Mouse (Mus musculus): ENCODE data around the gene Popdc2. TPM values are rescaled to one million over a fixed set of nuclear protein-coding genes. Genes with fewer than 3 reads are reported as not detected.
A peak's percentile ranks its signal among the peaks of the same experiment; 100 is the strongest.

Popdc2 gene
- total RNA-seq, 2 experiments from 2014 or later, result 0.80 to 4.6 TPM

- peak in 1 of 2 experiments; percentile 34 for DNase-seq (ENCODE audit: low spot score in 2 of 2)
These were observed 14.3 kb downstream of the Popdc2 start for GRCm38 (mm10) chr16:38376163-38376840.

DNA sequence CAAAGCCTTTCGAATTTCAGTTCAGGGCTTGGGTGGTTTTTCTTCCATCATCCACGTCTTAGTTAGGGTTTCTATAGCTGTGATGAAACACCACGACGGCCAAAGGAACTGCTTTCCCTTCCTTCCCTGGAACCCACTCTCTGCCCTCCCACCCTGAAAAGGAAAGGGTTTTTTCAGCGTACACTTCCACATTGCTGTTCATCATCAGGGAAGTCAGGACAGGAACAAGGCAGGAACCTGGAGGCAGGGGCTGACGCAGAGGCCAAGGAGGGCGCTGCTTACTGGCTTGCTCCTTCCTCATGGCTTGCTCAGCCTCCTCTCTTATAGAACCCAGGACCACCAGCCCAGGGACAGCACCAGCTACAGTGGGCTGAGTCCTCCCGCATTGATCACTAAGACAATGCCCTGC lies 14.8 kb downstream of the Popdc2 start:
- no peak for DNase-seq (ENCODE audit: low spot score in 2 of 2)

- DNase-seq (ENCODE audit: low spot score in 2 of 2), result no peak
These were observed 15.5 kb downstream of the Popdc2 start for GRCm38 (mm10) chr16:38377546-38377945.

DNA sequence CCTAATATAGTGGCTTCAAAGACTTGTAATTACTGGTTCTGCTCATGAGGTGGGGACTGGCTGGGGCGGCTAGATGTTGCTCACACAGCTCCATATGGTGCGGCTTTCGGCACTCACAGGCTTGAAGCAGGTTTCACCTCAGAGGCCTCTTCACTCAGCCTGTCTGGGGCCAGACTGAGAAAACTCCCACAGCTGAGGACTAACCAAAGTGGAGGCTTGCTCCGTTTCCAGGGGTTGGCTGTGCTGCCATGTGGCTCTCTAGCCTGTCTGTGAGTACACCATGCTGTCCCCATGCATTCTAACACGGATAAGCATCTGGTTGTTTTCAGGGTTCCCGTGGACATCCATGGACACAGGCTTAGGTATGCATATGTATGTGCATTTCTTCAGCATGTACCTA lies 16.6 kb downstream of the Popdc2 start:
- no peak for DNase-seq (ENCODE audit: low spot score in 2 of 2)

DNA sequence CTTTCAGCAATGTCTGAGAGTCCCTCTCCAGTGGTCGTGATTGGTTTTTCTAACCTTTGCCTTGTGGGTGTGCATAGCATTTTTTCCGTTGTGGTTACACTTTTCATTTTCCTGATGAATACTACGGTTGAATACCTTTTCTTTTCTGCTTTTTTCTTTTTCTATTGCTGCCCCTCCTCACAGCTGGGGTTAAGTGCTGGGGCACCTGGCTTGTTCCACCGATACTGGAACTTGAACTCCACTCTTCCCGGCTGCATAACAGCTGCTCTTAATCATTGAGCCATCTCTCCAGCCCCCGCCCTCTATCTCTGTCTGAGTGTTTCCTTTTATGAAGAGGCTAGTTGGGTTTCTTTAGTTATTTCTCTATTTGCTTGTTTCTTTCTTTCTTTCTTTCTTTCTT lies 17.1 kb downstream of the Popdc2 start:
- no peak for DNase-seq (ENCODE audit: low spot score in 2 of 2)

- DNase-seq (ENCODE audit: low spot score in 2 of 2), result no peak
These were observed 17.5 kb downstream of the Popdc2 start for GRCm38 (mm10) chr16:38379493-38379892.

DNA sequence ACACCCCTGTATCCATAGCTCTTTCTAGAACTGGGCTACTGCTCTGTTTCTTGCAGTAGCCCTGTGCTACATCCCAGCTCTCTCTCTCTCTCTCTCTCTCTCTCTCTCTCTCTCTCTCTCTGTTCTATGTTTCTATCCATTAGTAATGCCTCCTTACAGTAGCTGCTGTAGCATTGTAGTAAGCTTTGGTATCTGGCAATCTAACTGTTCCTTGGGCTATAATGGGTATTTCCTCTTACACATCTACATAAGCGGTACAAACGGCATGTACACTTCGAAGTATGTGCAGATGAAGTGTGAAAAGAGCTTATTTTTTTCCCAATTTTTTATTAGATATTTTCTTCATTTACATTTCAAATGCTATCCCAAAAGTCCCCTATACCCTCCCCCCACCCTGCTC lies 17.9 kb downstream of the Popdc2 start:
- DNase-seq (ENCODE audit: low spot score in 2 of 2), result no peak

DNA sequence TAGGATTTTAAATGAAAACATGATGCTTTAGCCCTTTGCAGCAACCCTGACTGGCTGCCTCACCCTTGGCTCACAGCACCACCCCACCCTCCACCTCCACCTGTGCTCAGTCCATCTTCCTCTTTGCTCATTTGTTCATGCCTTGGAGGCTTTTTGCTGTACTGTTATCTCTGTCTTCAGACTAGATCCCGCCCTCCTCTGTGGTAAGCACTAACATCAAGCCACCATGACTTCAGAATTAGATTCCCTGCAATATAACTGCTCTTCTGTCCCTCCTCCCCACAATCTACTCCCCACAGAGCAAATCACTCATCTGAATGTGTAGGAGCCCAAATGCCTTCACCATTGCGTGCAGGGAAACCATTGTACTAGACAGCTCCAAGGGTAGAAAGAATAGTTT lies 21.7 kb downstream of the Popdc2 start:
- no peak for DNase-seq (ENCODE audit: low spot score in 2 of 2)

DNA sequence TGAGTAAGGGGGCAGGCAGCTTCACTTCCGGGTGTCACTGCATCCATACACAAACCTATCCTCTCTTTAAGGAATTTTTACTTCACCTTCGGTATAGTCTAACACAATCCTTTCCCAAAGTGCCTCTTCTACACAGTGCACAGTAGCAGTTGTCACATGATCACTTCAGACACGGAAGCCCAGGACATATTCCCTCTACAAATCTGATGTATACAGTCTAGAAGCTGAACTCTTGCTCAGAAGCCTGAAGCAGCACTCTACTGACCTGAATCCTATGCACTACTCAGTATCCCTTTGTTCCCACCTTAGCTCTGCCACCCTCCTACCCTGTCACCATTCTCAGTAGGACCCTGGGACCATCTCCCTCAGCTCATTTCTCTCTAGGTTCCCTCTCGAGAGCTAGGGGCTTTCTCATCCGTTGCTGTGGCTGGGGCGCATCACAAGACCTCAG lies 23.2 kb downstream of the Popdc2 start:
- no peak for DNase-seq (ENCODE audit: low spot score in 2 of 2)

GRCm38 (mm10) chr16:38385700-38386099 lies 23.7 kb downstream of the Popdc2 start:
- no peak for DNase-seq (ENCODE audit: low spot score in 2 of 2)

DNA sequence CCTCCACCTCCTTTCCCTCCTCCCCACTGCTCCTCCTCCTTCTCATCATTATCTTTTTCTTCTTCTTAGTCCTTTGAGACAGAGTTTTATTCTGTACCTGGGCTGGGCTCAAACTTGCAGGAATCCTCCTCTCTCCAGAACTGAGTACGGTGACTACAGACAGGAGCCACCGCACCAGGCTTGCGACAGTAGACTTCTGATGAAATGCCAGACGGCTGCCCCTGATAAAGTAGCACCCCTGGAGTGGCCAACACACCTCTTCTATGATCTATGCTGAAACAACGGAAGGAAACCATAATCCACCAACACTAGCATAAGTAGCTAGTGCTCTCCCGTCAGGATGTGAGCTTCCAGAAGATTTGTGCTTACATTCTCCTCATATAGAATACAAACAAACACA lies 25.4 kb downstream of the Popdc2 start:
- no peak for DNase-seq (ENCODE audit: low spot score in 2 of 2)

GRCm38 (mm10) chr16:38388757-38389156 lies 26.7 kb downstream of the Popdc2 start:
- no peak for DNase-seq (ENCODE audit: low spot score in 2 of 2)

DNA sequence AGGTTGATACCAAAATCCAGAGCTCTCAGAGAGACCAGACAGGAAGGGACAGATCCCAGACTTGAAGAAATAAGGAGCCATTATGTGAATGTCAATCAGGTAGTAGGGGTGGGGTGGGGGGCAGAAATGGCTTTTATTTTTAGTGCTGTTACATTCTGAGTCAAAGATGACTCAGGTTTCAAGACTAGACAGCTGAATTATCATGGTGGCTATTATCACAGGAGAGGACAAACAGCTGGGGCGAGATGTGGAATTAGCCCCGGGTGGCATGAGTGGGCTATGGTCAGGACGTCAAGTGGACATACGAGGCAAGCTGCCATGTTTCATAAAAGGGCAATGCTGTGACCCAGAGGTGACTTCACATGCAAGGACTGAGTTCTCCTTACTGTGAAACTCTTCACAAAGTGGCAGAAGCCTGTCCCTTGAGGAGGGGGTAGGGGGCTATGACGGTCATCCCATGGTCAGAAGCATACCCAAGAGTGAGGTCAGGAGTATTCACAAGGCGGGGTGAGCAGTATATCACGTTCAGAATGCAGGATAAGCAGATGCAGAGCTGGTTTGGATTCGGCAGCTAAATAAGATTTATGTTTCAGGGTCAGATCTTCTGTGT lies 27.4 kb downstream of the Popdc2 start:
- DNase-seq (ENCODE audit: low spot score in 2 of 2), result peak in 1 of 2 experiments; percentile 29

GRCm38 (mm10) chr16:38390322-38390721 lies 28.3 kb downstream of the Popdc2 start:
- no peak for DNase-seq (ENCODE audit: low spot score in 2 of 2)

GRCm38 (mm10) chr16:38392126-38392894 lies 30.3 kb downstream of the Popdc2 start:
- no peak for DNase-seq (ENCODE audit: low spot score in 2 of 2)

GRCm38 (mm10) chr16:38394191-38394618 lies 32.2 kb downstream of the Popdc2 start:
- DNase-seq (ENCODE audit: low spot score in 2 of 2), result no peak

DNA sequence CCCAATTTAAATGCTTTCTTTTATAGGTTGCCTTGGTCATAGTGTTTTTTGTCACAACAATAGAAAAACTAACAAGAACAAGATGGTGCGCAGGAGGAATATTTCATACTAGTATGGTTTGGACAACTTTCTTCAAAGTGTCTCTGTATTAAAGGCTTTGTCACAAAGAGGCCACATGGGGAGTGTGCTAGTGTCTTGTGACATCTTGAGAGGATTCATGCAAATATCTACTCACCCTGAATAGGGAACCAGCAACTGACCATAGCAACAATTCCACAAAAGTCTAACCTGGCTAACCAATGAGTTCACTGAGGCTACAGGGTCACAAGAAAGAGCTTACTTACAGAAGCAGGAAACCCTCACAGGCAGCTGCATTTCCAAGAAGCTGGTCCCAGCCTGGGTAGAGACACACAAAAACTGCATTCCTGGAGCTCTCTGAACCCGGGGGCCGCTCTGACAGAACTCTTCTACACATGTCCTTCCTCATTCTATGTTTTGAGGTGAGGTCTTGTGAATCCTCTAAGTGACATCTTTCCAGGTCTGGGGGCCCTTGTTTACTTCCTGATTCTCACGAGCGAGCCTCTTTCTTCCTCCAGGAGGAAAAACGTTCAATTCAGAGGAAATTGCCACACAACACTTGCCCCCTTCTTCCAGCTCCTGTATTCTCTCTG lies 33.2 kb downstream of the Popdc2 start:
- no peak for DNase-seq (ENCODE audit: low spot score in 2 of 2)

DNA sequence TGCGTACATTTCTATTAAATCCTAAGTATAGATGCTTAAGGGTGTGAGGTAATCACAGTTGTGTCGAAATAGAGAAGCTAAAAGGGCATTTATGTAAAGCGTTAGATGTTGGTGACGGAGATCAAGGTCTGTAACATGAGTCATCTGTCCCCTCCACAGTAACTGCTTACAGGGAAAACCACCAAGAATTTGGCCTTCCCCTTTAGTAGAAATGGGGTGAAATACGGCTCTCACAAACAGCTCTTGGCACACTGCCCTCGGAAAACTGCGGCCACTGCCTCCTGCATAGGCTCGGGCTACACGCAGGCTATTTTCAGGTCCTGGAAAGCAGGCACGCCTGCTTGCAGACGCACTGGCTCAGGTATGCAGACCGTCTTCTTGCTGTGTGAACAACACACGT lies 34.1 kb downstream of the Popdc2 start:
- peak; percentile 77 to 89 for DNase-seq (ENCODE audit: low spot score in 2 of 2)

GRCm38 (mm10) chr16:38398266-38398665 lies 36.3 kb downstream of the Popdc2 start:
- no peak for DNase-seq (ENCODE audit: low spot score in 2 of 2)

GRCm38 (mm10) chr16:38399076-38399475 lies 37.1 kb downstream of the Popdc2 start:
- DNase-seq (ENCODE audit: low spot score in 2 of 2), result no peak

DNA sequence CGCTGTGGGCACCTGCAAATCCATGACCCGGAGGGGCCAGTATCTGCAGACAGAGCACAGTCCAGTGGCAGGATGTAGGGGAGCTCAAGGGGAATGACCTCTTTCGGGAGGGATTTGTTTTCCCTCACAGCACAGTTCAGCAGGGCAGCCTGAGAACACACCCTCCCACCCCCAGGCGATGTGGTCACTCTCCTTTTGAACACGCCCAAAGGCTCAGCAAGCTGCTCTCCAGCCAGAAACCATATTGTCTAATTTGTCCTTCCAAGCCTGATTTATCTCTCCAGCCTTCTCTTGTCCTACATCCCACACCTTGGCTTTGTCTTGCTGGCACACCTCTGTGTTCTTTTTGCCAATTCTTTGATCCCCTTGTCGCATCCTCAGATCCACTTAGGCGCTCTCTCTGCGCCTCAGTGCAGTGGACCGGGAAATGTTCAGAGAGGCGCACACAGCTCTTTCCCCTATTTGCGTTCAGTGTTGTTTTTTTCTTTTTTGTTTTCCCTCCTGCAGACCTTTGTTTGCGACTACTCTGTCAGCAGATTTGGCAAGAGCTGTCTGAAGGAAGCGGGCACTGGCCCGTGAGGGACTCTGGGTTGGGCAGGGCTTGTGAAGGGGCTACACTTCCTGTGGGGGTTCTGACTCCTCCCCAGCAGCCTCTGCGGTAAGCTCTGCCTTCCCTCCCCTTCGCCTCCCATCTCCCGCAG lies 37.7 kb downstream of the Popdc2 start:
- DNase-seq (ENCODE audit: low spot score in 2 of 2), result peak in 1 of 2 experiments; percentile 48
